Mouse (Mus musculus) right cerebral cortex, adult 2 months (tissue): ENCODE measurements around the gene Clic1.
"Not testable (repeated sequence)": the region's sequence is repeated elsewhere in the genome, so short reads cannot be mapped to it uniquely, and the experiment has no call there.

ENCODE experiments used
- DNase-seq, 2 experiments: peaks; one replicate each; pipeline ENCODE4 v3.0.0; 2021 to 2022; ENCODE audit warnings: low spot score in 2 of 2

Gene Clic1

GRCm38 (mm10) chr17:35049561-35050016 is at the start of gene Clic1:
Clic1 (plus strand) TSS chr17:35049966.
- no peak for DNase-seq

DNA sequence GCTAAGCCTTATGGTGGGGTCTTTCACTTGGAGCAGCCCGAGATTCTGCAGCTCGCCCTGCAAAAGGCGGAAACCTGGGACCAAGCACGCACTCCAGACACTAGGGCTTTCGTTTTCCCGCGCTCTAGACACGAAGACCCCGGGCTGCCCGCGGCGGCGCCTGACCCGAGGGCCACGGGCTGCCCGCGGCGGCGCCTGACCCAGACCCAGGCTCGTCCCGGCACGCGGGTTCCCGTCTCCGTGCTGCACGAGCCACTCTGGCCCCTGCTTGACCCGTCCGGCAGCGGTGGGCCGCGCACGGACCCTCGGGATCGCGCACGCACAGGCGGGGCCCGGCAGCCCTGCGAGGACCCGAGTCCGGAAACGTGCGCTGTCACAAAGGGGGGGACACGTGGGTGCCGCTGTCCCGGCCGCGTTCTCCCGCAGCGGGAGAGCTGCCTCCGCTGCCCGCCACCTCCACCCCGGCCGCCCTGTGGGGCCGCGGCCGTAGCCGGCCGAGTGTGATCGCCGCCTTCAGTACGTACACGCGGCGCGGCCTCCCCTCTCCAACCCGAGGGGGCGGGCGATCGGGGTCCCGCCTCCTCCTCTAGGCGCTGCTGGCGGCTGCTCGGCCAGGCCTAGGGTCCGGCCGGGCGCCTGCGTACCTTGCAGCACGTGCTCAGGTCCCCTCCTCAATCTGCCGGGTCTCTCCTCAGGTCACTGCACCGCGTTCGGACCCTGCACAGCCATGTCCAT is 48.9 kb upstream of the Clic1 start, which contains the start of gene Vars:
Vars (plus strand) TSS at position 271 of the 735 bp plus-strand sequence.
- peak; percentile 72 to 80 for DNase-seq

- DNase-seq: peak; percentile 48 to 51
Measured at GRCm38 (mm10) chr17:35001452-35002152, 48.2 kb upstream of the Clic1 start.

DNA sequence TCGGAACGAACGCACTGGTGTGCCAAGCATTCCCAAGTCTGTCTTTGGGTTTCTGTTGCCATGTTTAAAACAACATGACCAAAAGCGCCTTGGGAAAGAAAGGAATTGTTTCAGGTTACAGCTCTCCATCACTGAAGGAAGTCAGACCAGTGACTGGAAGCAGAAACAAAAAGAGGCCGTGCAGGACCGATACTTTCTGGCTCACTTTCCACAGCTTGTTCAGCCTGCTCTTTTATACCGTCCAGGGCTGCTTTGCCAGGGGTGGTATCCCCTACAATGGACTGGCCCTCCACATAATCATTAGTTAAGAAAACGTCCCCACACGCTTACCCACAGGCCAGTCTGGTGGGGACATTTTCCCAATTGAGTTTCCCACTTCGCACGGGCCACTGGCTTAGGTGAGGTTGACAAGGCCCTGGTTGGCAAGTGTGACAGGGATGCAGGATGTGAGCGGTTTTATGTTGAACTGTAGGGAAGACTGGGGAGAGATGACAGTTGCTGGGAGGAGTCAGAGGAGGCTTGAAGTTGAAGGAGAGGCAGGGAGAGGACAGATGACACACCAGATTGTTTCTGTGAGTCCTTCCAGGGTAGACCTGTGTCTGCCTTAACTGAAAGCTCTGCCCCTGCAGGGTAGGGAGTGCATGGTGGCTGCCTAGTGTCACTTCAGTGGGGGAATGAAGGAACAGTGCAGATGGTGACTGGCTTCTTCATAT is 47.5 kb upstream of the Clic1 start:
- DNase-seq: no peak

- no peak for DNase-seq
Measured at GRCm38 (mm10) chr17:35003022-35003838, 46.5 kb upstream of the Clic1 start.

DNA sequence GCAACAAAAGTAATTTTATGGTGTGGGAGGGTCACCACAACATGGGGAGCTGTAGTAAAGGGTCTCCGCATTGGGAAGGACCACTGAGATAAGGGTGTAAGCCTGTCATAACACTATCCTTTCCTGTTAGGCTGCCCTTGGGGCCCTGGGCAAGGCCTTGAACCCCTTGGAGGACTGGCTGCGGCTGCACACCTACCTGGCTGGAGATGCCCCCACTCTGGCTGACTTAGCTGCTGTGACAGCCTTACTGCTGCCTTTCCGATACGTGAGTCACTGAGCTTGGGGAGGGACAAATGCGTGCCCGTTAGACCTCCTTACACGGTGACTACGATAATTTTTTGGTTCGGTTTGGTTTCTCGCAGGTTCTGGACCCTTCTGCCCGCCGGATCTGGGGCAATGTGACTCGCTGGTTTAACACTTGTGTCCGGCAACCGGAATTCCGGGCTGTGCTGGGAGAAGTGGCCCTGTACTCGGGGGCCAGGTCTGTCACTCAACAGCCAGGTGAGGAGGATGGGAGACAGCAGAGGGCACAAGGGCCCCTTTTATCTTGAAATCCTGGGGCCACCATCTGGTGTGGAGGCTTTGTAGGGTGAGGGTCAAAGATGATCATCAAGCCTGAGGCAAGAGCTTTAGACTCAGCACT is 45.6 kb upstream of the Clic1 start:
- DNase-seq: no peak

DNA sequence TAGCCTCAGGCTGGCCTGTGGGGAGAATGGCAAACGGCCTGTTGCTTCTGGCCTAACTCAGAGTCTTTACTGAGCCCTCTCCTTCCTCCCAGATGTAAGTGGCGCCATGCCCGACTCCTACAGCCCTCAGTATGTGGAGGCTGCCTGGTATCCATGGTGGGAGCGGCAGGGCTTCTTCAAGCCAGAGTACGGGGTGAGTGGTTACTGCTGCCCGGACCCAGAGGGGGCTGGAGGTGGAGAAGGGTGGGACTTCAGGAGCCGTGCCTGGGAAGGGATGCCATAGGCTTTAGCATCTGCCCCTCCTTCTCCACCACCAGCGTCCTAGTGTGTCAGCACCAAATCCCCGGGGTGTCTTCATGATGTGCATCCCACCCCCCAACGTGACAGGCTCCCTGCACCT is 44.6 kb upstream of the Clic1 start:
- no peak for DNase-seq

DNA sequence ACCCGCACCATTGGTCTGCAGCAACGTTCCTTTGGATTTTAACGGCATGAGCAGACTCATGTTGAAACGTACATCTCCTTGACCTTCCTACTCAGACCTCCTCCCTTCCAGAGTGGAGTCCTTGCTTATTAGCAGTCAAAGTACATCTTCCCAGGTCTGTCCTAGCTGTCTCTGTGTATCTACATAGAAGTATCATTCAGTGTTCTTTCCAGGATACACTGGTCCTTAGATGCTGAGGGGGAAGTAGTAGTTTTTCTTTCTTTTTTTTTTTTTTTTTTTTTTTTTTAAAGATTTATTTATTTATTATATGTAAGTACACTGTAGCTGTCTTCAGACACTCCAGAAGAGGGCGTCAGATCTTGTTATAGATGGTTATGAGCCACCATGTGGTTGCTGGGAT is 43.9 kb upstream of the Clic1 start:
- not testable (repeated sequence) for DNase-seq

GRCm38 (mm10) chr17:35007387-35007991 is 42.3 kb upstream of the Clic1 start:
- DNase-seq: no peak

DNA sequence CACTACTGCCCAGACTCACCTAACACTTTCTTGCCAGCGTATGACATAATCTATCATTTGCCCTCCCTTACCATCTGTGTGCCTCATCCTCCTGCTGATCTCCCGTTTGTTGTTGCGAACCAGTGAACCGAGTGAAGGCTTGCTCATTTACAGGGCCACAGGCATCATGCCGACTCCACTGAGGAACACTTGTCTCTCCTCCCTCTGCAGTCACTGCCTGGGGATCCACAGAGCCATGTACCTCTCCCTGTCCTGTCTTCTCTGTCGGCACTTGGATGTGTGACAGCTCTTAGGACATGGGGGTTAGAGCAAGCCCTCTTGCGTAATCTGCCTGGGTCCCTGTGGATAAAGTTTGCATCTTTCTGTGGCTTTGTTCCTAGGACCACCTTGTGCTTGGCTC is 40.2 kb upstream of the Clic1 start:
- DNase-seq: no peak

DNA sequence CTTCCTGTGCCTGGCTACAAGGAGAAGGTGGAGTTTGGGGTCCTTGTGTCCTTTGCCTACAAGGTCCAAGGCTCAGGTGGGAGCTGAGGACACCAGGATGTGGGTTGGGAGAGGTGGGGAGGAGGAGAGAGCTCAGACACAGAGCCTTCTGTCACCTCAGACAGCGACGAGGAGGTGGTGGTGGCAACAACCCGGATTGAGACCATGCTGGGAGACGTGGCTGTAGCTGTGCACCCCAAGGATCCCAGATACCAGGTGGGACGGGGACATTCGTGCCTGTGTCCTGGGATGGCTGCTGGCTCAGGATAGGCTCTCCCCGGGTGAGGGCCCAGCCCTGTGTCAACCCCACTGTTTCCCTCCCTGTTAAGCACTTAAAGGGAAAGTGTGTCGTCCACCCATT is 38.3 kb upstream of the Clic1 start:
- DNase-seq: no peak

DNA sequence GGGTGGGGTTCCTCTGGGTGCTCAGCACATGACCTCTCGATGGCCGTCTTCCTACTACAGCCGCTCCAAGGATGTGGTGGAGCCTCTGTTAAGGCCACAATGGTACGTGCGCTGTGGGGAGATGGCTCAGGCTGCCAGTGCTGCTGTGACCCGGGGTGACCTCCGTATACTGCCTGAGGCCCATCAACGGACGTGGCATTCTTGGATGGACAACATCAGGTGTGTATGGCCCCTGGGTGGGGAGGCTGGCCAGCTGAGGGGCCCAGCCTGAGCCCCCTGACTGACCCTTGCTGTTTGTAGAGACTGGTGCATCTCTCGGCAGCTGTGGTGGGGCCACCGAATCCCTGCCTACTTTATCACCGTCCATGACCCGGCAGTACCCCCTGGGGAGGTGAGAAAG is 37.3 kb upstream of the Clic1 start:
- no peak for DNase-seq

GRCm38 (mm10) chr17:35013221-35013620 is 36.5 kb upstream of the Clic1 start:
- no peak for DNase-seq

- no peak for DNase-seq
Measured at GRCm38 (mm10) chr17:35015296-35015695, 34.5 kb upstream of the Clic1 start.

DNA sequence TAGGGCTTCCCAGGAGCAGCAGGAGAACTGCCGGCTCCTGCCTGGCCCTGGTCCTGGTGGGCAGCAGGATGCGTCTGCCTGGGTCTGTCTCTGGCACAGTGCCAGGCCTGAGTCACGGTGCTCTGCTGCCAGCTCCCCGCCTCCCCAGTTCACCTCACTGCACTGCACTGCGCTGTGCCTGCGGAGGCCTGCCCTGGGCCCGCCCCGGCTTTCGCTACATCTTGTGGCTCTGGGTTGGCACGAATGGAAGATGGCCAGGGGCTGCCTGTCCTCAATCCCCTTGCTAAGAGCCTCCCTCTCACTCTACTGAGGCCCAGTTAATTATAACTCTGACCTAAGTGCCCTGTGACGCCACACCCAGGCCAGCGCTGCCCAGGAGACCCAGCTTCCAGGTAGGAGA is 33.4 kb upstream of the Clic1 start, which contains the start of gene Vwa7:
Vwa7 (plus strand) TSS at position 204 of the 400 bp plus-strand sequence.
- DNase-seq: no peak

GRCm38 (mm10) chr17:35016791-35017705 is 32.7 kb upstream of the Clic1 start:
- no peak for DNase-seq

DNA sequence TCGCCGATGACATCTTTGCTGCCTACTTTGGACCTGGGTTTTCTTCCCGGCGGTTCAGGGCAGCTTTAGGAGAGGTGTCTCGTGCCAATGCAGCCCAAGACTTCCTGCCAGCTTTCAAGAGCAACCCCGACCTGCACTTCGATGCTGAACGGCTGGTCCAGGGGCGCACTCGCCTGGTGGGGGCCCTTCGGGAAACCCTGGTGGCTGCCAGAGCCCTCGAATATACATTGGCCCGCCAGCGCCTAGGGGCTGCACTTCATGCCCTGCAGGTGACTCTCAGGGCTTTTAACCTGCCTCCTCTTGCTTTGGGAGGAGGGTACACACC is 32.1 kb upstream of the Clic1 start:
- no peak for DNase-seq

DNA sequence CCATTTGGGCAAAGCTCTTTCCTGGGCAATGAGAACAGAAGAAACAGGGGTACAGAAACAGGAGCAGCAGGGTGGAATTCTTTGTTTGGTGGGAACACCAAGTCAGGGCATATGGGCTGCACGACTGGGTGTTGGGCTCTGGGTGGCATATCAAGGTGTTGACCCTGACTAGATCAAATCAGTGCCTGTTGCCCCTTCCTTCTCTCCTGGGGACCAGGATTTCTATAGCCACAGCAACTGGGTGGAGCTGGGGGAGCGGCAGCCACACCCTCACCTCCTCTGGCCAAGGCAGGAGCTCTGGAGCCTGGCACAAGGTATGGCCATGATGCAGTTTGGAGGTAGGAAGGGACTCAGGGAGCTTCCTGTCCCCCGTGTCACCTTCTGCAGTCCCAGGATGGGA is 31.6 kb upstream of the Clic1 start:
- no peak for DNase-seq

DNA sequence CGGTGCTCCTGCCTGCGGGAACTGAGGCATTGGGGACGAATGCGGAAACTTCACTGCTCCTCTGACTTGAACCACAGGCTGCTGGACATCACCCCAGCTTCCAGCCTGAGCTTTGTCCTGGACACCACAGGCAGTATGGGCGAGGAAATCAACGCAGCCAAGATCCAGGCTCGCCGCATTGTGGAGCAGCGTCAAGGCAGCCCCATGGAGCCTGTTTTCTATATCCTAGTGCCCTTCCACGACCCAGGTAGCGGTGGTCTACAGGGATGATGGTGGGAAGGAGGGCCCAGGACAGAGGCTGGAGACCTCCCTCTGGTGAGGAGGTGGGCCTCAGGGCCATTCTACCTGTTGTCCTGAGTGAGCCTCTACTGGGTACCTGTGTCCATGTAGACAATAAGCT is 29.9 kb upstream of the Clic1 start:
- DNase-seq: no peak

GRCm38 (mm10) chr17:35020551-35020950 is 29.2 kb upstream of the Clic1 start:
- no peak for DNase-seq
